8 mouse cellular contexts compared by ENCODE assay signal in genomic region chr16:22163456-22163851, GRCm38 (mm10). TPM values are rescaled to one million over a fixed set of nuclear protein-coding genes. Genes with fewer than 3 reads are reported as not detected.
A peak's percentile ranks its signal among the peaks of the same experiment; 100 is the strongest.
DNase-seq lines count a peak whose midpoint lies in the region; ATAC-seq and TF ChIP-seq lines count a peak whose summit lies in the region.

No protein-coding gene starts in this region.

- no peaks in the 10 kb centered on the region for H3K36me3 ChIP-seq in heart, adult 2 months (ENCODE audit: control insufficient read depth, insufficient read depth, low read length)
- 0 out of 2 replicates have a peak, but pooled peaks cover 2% of the 10 kb centered on the region for H3K36me3 ChIP-seq in kidney, embryonic 15.5 days

- under 1% methylated on average over 27 of the region's 27 CpGs for WGBS in heart, adult 2 months
- 0% methylated on average over 27 of the region's 27 CpGs for WGBS in kidney, embryonic 15.5 days

- H3K9ac ChIP-seq in heart, adult 2 months (ENCODE audit: low read depth, low read length): peak overlapping the region; percentile 87
- peak overlapping the region; percentile 99 for H3K9ac ChIP-seq in kidney, embryonic 15.5 days

- no peaks in the 10 kb centered on the region for H3K9me3 ChIP-seq in kidney, embryonic 15.5 days (replicated peaks)

- peaks cover 3% of the 10 kb centered on the region for H3K27me3 ChIP-seq in heart, adult 2 months (ENCODE audit: control insufficient read depth, insufficient read depth, low read length)
- H3K27me3 ChIP-seq in kidney, embryonic 15.5 days: no peaks in the 10 kb centered on the region

- no peak for TF ChIP-seq EP300 in heart, adult 2 months (IDR thresholded peaks at IDR 0.05; ENCODE audit: insufficient read depth, low read depth, low read length)

- no peak for TF ChIP-seq POLR2A in bone marrow macrophage, adult 2 months (IDR thresholded peaks at IDR 0.05; ENCODE audit: borderline replicate concordance, low read depth, low read length)
- TF ChIP-seq POLR2A in heart, adult 2 months (IDR thresholded peaks at IDR 0.05; ENCODE audit: insufficient read depth, low read depth, low read length): no peak

- no peak overlapping the region for H3K27ac ChIP-seq in left cerebral cortex, adult 2 months
- H3K27ac ChIP-seq in bone marrow macrophage, adult 2 months (ENCODE audit: insufficient read depth, low read depth, low read length): no peak overlapping the region
- no peak overlapping the region for H3K27ac ChIP-seq in heart, adult 2 months
- H3K27ac ChIP-seq in kidney, embryonic 15.5 days: peak overlapping the region; percentile 96

- TF ChIP-seq CTCF in left cerebral cortex, adult 2 months (IDR thresholded peaks at IDR 0.05): no peak
- no peak for TF ChIP-seq CTCF in bone marrow macrophage, adult 2 months (IDR thresholded peaks at IDR 0.05; ENCODE audit: low read depth, low read length)
- TF ChIP-seq CTCF in heart, adult 2 months (IDR thresholded peaks at IDR 0.05): no peak

- H3K4me3 ChIP-seq in left cerebral cortex, adult 2 months: peak overlapping the region; percentile 49
- H3K4me3 ChIP-seq in bone marrow macrophage, adult 2 months (ENCODE audit: insufficient read depth, low read length): peak overlapping the region; percentile 97
- peak overlapping the region; percentile 76 for H3K4me3 ChIP-seq in heart, adult 2 months
- peak overlapping the region; percentile 100 for H3K4me3 ChIP-seq in kidney, embryonic 15.5 days (replicated peaks)

- intact Hi-C loops in left cerebral cortex, adult 2 months (cut with DNase I): no loop called here
- intact Hi-C loops in heart, adult 2 months (cut with DNase I): loop anchor here (5.0 to 10.0 kb wide), 2 partner anchors 104 to 401 kb away; partner anchors contain the start of gene Tra2b

- peak overlapping the region; percentile 89 for H3K4me2 ChIP-seq in kidney, embryonic 15.5 days

- DNase-seq in left cerebral cortex, adult 2 months (ENCODE audit: extremely low spot score in 1 of 2, low spot score in 2 of 2): peak in 1 of 2 experiments; percentile 11
- no peak for DNase-seq in left cerebral cortex, adult 8-10 months (ENCODE audit: low spot score in 2 of 2)
- no peak for DNase-seq in heart, adult 2 months
- peak; percentile 53 for DNase-seq in lung, postnatal 10 days
- peak; percentile 64 for DNase-seq in testis, postnatal 10 days (ENCODE audit: low spot score)

- ATAC-seq in kidney, embryonic 15.5 days (replicated peaks; ENCODE audit: low FRiP score): peak; percentile 70
- no peak for ATAC-seq in erythroid progenitor cell, adult 5-6 weeks (replicated peaks; ENCODE audit: low FRiP score, poor library complexity, severe bottlenecking)

- H3K79me2 ChIP-seq in heart, adult 2 months (replicated peaks; ENCODE audit: control insufficient read depth, insufficient read depth, low read length): no peaks in the 10 kb centered on the region

- no peaks in the 10 kb centered on the region for H3K4me1 ChIP-seq in bone marrow macrophage, adult 2 months (ENCODE audit: control insufficient read depth, insufficient read depth, low read length)
- peaks cover under 1% of the 10 kb centered on the region; the same call in 1 of the 2 replicates for H3K4me1 ChIP-seq in heart, adult 2 months (ENCODE audit: control insufficient read depth, insufficient read depth, low read length)
- H3K4me1 ChIP-seq in kidney, embryonic 15.5 days: peaks cover 22% of the 10 kb centered on the region

RNA-seq across cellular contexts. Expression of gene Igf2bp2, which starts 0.4 kb away (rescaled TPM):
- 1 to 10 TPM; 1.7 to 1.8 TPM for total RNA-seq in left cerebral cortex, adult 2 months (2021)
- 1 to 10 TPM in 1 of 4 experiments, under 1 TPM in 3; 0.70 to 1.9 (median 0.85) TPM for total RNA-seq in left cerebral cortex, adult 8-10 months (2022)
- 8.3 and 10.7 TPM in 2 replicates for polyA plus RNA-seq in bone marrow macrophage, adult 2 months (2012; ENCODE audit: insufficient read depth, insufficient read length, missing spikeins)
- 1 to 10 TPM; 5.3 to 7.4 TPM for total RNA-seq in heart, adult 2 months (2021)
- 1.5 and 3.5 TPM in 2 replicates for polyA plus RNA-seq in heart, adult 2 months (2012; rRNA removed)
- polyA plus RNA-seq in kidney, embryonic 15.5 days (2015; fragmentation: Nextera tagmentation; extraction: Ambion mirVana): 97.9 and 103 TPM in 2 replicates
- total RNA-seq in erythroid progenitor cell, adult 5-6 weeks (2015; ENCODE audit: low replicate concordance): 1.1 TPM in 1 of 2 replicates, not detected in the other
- 0.38 TPM in 1 of 2 replicates, not detected in the other for total RNA-seq in erythroid progenitor cell, adult 5-6 weeks (2017; ENCODE audit: low replicate concordance)

Comparison
In these comparisons a context has a peak if more than half of its experiments do, and no peak if none do; other contexts are left out.
1. DNase-seq: peak in lung, postnatal 10 days (single experiment) and testis, postnatal 10 days (single experiment); none in left cerebral cortex, adult 8-10 months (0 of 2) and heart, adult 2 months (0 of 2).
2. H3K4me3 ChIP-seq: peak in every context shown above with its lines; median percentile 100 in kidney, embryonic 15.5 days; 97 in bone marrow macrophage, adult 2 months; 76 in heart, adult 2 months; 49 in left cerebral cortex, adult 2 months.